Mouse (Mus musculus): ENCODE measurements around the gene Tdg. TPM values are rescaled to one million over a fixed set of nuclear protein-coding genes. Genes with fewer than 3 reads are reported as not detected.

Tdg gene
- polyA plus RNA-seq, 1 experiment: not detected

DNA sequence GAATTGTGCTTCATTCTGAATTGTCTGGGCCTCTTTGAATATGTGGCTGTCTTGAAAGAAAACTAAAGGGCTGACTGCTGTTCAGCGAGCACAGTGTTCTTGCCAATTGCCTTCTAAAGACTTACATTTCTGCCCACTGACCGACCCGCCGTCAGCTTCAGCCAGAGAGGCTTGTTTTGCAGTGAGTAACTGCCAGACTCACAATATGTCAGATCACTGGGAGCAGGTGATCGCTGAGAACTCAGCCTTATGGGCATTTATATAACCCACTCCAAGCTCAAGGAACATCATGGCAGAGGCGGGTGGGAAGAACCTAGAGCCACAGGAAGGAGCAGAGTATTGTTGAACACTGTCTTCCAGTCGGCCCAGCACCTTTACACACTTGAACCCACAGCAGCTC is 52.0 kb downstream of the Tdg start:
- no peak overlapping the region for H3K4me3 ChIP-seq (ENCODE audit: insufficient read depth, low read depth, low read length)
- TF ChIP-seq CTCF (IDR thresholded peaks at IDR 0.05; ENCODE audit: insufficient read depth, low read depth, low read length): no peak
- TF ChIP-seq POLR2A (IDR thresholded peaks at IDR 0.05; ENCODE audit: insufficient read depth, low read depth, low read length): no peak
- WGBS: 56% methylated on average over 7 of the region's 7 CpGs
- no peaks in the 10 kb centered on the region for H3K4me1 ChIP-seq (ENCODE audit: control insufficient read depth, insufficient read depth, low read length)
- no peak overlapping the region for H3K27ac ChIP-seq (ENCODE audit: insufficient read depth, low read depth, low read length)

DNA sequence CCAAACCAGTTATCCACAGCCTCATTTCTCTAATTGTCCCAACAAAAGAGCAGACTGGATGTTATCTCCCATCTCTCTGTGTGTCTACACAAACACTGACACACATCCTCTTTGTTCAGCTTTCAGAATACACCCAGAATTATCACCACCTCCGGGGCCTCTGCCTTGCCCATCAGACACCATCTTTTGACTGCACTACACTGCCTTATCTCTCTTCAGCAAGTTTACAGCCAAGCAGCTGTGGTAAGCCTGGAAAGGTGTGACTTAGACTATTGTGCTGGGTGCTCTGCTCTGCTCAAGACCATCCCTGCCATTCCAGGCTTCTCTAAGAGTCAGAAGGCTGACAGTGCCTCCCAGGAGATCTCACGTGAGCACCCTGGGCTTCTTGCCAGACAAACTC is 55.8 kb downstream of the Tdg start:
- WGBS: 75% methylated on average over 2 of the region's 2 CpGs
- no peak for TF ChIP-seq CTCF (IDR thresholded peaks at IDR 0.05; ENCODE audit: insufficient read depth, low read depth, low read length)
- TF ChIP-seq POLR2A (IDR thresholded peaks at IDR 0.05; ENCODE audit: insufficient read depth, low read depth, low read length): no peak
- Histone ChIP-seq H3K27ac (ENCODE audit: insufficient read depth, low read depth, low read length) (no peak overlapping the region), H3K4me1 (ENCODE audit: control insufficient read depth, insufficient read depth, low read length) (peaks cover 3% of the 10 kb centered on the region; the same call in 1 of the 2 replicates), H3K4me3 (ENCODE audit: insufficient read depth, low read depth, low read length) (no peak overlapping the region)

DNA sequence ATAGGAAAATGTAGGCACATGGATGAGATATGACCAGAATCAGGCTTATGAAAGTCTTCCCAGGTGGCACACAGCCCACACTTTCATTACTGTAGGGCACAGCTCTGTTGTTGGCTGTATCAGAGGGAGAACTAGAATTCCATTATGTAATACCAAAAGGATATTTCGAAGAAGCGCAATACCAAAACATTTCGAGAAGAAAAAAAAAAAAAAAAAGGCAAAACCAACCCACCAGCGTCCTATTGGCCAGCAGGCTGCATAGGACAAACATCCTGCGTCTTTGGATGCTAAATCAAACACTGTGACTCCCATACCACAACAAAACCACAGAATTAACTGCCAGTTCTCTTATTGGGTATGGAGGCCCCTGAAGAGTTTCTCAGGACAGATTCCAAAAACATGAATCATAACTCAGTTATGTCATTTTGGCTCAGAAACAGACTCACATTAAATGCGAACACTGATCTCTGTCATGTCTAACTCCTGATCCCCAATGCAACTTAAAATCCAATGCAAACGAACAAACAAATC is 60.1 kb downstream of the Tdg start:
- WGBS: 74% methylated on average over 7 of the region's 7 CpGs
- Histone ChIP-seq H3K27ac (ENCODE audit: insufficient read depth, low read depth, low read length) (no peak overlapping the region), H3K4me3 (ENCODE audit: insufficient read depth, low read depth, low read length) (no peak overlapping the region), H3K4me1 (ENCODE audit: control insufficient read depth, insufficient read depth, low read length) (peaks cover 5% of the 10 kb centered on the region; the same call in 1 of the 2 replicates)
- TF ChIP-seq CTCF (IDR thresholded peaks at IDR 0.05; ENCODE audit: insufficient read depth, low read depth, low read length) (no peak), POLR2A (IDR thresholded peaks at IDR 0.05; ENCODE audit: insufficient read depth, low read depth, low read length) (no peak)

DNA sequence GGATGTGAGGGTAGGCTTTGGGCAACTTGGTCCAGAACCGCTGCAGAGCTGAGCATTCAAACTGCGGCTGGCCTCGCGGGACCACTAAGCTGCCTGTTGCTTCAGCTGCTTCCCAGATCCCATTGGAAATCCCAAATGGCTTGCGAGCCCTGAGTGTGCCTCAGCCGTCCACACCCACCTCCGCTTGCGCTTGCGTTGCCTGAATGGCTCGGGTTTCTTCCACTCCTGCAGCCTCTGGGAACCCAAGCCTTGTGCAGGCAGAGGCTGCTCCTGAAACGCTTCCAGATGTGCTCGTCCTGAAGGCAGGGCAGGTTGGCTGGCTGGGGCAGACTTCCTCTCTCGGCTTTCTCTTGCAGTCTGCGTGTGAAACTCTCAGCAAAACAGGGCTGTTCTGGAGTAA is 60.9 kb downstream of the Tdg start, which contains the start of gene Glt8d2:
Gene Glt8d2, minus strand, starts transcription at position 157 of the 400 bp plus-strand sequence.
- H3K4me1 ChIP-seq (ENCODE audit: control insufficient read depth, insufficient read depth, low read length): peaks cover 5% of the 10 kb centered on the region; the same call in 1 of the 2 replicates
- TF ChIP-seq CTCF (IDR thresholded peaks at IDR 0.05; ENCODE audit: insufficient read depth, low read depth, low read length): no peak
- no peak for TF ChIP-seq POLR2A (IDR thresholded peaks at IDR 0.05; ENCODE audit: insufficient read depth, low read depth, low read length)
- peak within 1 kb of the TSS; percentile 14; the same call in 1 of the 2 replicates for H3K4me3 ChIP-seq (ENCODE audit: insufficient read depth, low read depth, low read length)
- no peak within 1 kb of the TSS for H3K27ac ChIP-seq (ENCODE audit: insufficient read depth, low read depth, low read length)
- 4% methylated on average over 14 of the region's 14 CpGs for WGBS

DNA sequence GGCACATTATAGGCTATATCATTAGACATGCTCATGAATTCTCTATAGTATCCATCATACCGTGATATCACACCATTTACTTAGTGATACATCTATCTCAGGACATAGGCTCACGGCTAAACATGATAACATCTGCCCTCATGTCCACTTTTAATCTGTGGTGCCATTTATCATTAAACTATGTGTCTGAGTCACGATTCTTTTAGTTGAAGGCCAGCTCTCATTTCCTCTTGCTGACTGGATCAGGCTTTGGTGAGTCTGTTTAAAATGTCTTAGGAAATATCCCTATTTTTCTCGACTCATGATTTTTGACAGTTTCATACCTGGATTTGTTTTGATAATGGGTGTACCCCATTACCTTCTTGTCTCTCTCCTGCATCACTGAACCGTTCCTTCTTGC is 66.3 kb downstream of the Tdg start, which contains the start of gene Hcfc2:
Gene Hcfc2, plus strand, starts transcription at position 205 of the 400 bp plus-strand sequence.
- H3K4me3 ChIP-seq (ENCODE audit: insufficient read depth, low read depth, low read length): no peak within 1 kb of the TSS
- WGBS: 84% methylated on average over 5 of the region's 5 CpGs

DNA sequence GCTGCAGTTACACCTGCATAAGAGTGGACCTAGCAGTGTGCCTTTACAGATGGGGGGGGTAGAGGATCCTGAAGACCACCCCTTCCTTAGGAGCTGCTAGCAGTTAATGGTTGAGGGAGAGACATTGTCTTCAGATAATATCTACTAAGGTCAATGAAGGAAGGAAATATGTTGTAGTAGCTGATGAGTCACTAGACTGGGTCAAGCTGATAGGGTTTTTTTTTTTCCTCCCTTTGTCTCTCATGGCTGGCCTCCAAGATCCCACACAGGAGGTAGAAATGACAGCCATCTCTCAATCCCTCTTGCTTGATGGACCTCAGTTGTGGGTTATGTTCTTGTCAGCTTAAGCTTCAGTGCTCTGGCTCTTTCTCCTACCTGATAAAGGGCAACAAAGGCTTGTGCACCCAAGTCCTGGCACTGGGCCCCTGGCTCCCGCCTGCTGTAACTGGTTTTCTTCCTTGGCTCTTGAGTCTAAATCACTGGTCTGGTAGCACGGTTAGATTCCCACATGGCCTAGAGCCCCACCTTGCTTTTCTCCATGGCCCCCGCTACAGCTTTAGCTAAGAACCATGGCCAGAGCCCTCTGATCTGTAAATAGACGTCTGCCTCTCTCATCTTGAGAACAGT is 66.9 kb downstream of the Tdg start:
- H3K27ac ChIP-seq (ENCODE audit: insufficient read depth, low read depth, low read length): no peak overlapping the region
- WGBS: 76% methylated on average over 4 of the region's 4 CpGs
- peaks cover 7% of the 10 kb centered on the region; the same call in 1 of the 2 replicates for H3K4me1 ChIP-seq (ENCODE audit: control insufficient read depth, insufficient read depth, low read length)
- TF ChIP-seq POLR2A (IDR thresholded peaks at IDR 0.05; ENCODE audit: insufficient read depth, low read depth, low read length) (no peak), CTCF (IDR thresholded peaks at IDR 0.05; ENCODE audit: insufficient read depth, low read depth, low read length) (no peak)
- no peak overlapping the region for H3K4me3 ChIP-seq (ENCODE audit: insufficient read depth, low read depth, low read length)

More for the DNA sequence above, 66.3 kb downstream of the Tdg start, which contains the start of gene Hcfc2:
- no peak for TF ChIP-seq CTCF (IDR thresholded peaks at IDR 0.05; ENCODE audit: insufficient read depth, low read depth, low read length)
- TF ChIP-seq POLR2A (IDR thresholded peaks at IDR 0.05; ENCODE audit: insufficient read depth, low read depth, low read length): no peak
- Histone ChIP-seq H3K27ac (ENCODE audit: insufficient read depth, low read depth, low read length) (no peak within 1 kb of the TSS), H3K4me1 (ENCODE audit: control insufficient read depth, insufficient read depth, low read length) (peaks cover 7% of the 10 kb centered on the region; the same call in 1 of the 2 replicates)

DNA sequence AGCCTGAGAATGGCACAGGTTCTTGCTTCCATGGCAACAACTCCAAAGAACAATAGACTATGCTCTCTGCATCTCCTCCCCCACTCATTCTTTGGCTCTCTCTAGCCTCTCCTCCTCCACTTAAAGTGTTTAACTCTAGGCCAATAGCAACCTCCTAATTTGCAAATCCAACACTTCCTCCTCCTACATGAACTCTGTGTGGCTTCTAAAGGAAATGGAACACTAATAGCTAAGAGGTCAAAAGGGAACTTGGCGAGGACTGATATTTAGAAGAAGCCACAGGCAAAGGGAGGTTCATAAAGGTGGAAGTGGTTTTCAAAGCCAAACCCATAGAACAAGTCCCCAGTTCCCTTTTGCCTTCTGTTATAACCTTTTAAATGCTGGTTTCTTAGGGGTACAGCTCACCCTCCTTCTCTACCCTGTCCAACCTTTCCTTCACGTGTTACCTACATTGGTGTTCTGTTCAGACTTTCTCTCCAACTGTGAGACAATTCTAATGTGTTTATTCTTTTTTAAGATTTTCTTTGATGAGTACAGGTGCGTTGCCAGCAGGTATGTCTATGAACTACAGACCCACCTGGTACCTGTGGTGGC is 67.8 kb downstream of the Tdg start:
- no peak overlapping the region for H3K27ac ChIP-seq (ENCODE audit: insufficient read depth, low read depth, low read length)
- WGBS: 80% methylated on average over 3 of the region's 3 CpGs
- H3K4me1 ChIP-seq (ENCODE audit: control insufficient read depth, insufficient read depth, low read length): peaks cover 7% of the 10 kb centered on the region; the same call in 1 of the 2 replicates
- TF ChIP-seq CTCF (IDR thresholded peaks at IDR 0.05; ENCODE audit: insufficient read depth, low read depth, low read length) (no peak), POLR2A (IDR thresholded peaks at IDR 0.05; ENCODE audit: insufficient read depth, low read depth, low read length) (no peak)
- no peak overlapping the region for H3K4me3 ChIP-seq (ENCODE audit: insufficient read depth, low read depth, low read length)

DNA sequence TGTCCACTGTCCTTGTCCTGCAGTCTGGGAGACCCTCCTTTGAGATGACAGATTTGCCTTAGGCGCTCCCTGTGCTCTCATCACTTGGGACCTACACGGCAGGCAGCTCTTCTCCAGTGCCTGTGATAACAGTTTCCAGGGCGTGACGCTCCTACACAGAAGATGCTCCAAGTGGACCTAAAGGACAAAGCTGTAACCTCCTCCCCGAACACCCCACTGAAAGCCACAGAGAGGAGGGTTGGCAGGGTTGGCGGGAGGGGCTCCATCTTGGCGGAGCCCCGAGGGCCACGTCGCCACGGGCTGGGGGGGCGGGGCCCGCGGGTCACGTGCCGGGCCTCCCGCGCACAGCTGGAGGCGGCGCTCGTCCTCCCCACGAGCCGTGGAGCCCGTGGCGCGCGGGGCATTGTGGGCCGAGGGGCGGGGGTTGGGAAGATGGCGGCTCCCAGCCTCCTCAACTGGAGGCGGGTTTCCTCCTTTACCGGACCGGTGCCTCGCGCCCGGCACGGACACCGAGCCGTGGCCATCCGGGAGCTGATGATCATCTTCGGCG is 69.2 kb downstream of the Tdg start:
- under 1% methylated on average over 42 of the region's 42 CpGs for WGBS
- H3K4me1 ChIP-seq (ENCODE audit: control insufficient read depth, insufficient read depth, low read length): peaks cover 7% of the 10 kb centered on the region; the same call in 1 of the 2 replicates
- peak overlapping the region; percentile 84 for H3K4me3 ChIP-seq (ENCODE audit: insufficient read depth, low read depth, low read length)
- no peak for TF ChIP-seq CTCF (IDR thresholded peaks at IDR 0.05; ENCODE audit: insufficient read depth, low read depth, low read length)
- peak; percentile 89 for TF ChIP-seq POLR2A (IDR thresholded peaks at IDR 0.05; ENCODE audit: insufficient read depth, low read depth, low read length)
- H3K27ac ChIP-seq (ENCODE audit: insufficient read depth, low read depth, low read length): peak overlapping the region; percentile 80
